Mouse (Mus musculus) naive thymus-derived CD4-positive, alpha-beta T cell, adult 2 months (primary cell): ENCODE results near the gene Svep1.

Experiments used
- DNase-seq: peaks from one replicate; pipeline ENCODE4 v3.0.0-alpha.2; 2011; ENCODE audit warnings: low read depth

Gene Svep1

GRCm38 (mm10) chr4:58170430-58170829 is 36.2 kb downstream of the Svep1 start:
- no peak for DNase-seq

- DNase-seq, result no peak
Observed at GRCm38 (mm10) chr4:58169918-58170317, 36.7 kb downstream of the Svep1 start.

GRCm38 (mm10) chr4:58168366-58168765 is 38.3 kb downstream of the Svep1 start:
- no peak for DNase-seq

GRCm38 (mm10) chr4:58165711-58166110 is 40.9 kb downstream of the Svep1 start:
- DNase-seq, result no peak

- no peak for DNase-seq
Observed at GRCm38 (mm10) chr4:58161901-58162300, 44.8 kb downstream of the Svep1 start.

- DNase-seq, result no peak
Observed at GRCm38 (mm10) chr4:58159564-58159963, 47.1 kb downstream of the Svep1 start.

- no peak for DNase-seq
Observed at GRCm38 (mm10) chr4:58150301-58150700, 56.4 kb downstream of the Svep1 start.

- no peak for DNase-seq
Observed at GRCm38 (mm10) chr4:58149186-58149585, 57.5 kb downstream of the Svep1 start.

GRCm38 (mm10) chr4:58148547-58148946 is 58.1 kb downstream of the Svep1 start:
- DNase-seq, result no peak

- no peak for DNase-seq
Observed at GRCm38 (mm10) chr4:58146676-58147075, 60.0 kb downstream of the Svep1 start.

GRCm38 (mm10) chr4:58139764-58140556 is 66.7 kb downstream of the Svep1 start:
- DNase-seq, result no peak

GRCm38 (mm10) chr4:58139241-58139640 is 67.4 kb downstream of the Svep1 start:
- no peak for DNase-seq

- DNase-seq, result no peak
Observed at GRCm38 (mm10) chr4:58133610-58134309, 72.9 kb downstream of the Svep1 start.

GRCm38 (mm10) chr4:58129844-58130243 is 76.8 kb downstream of the Svep1 start:
- DNase-seq, result no peak

GRCm38 (mm10) chr4:58127024-58127423 is 79.6 kb downstream of the Svep1 start:
- no peak for DNase-seq

GRCm38 (mm10) chr4:58115452-58115851 is 91.2 kb downstream of the Svep1 start:
- no peak for DNase-seq

- DNase-seq, result no peak
Observed at GRCm38 (mm10) chr4:58111008-58111407, 95.7 kb downstream of the Svep1 start.

- no peak for DNase-seq
Observed at GRCm38 (mm10) chr4:58109793-58110192, 96.9 kb downstream of the Svep1 start.

GRCm38 (mm10) chr4:58108364-58108763 is 98.3 kb downstream of the Svep1 start:
- DNase-seq, result no peak

GRCm38 (mm10) chr4:58097732-58098131 is 108.9 kb downstream of the Svep1 start:
- no peak for DNase-seq

- DNase-seq, result no peak
Observed at GRCm38 (mm10) chr4:58086738-58087137, 119.9 kb downstream of the Svep1 start.

- no peak for DNase-seq
Observed at GRCm38 (mm10) chr4:58086151-58086550, 120.5 kb downstream of the Svep1 start.

GRCm38 (mm10) chr4:58085340-58085739 is 121.3 kb downstream of the Svep1 start:
- no peak for DNase-seq
